Mouse (Mus musculus): ENCODE results near the gene Chac2. TPM values are rescaled to one million over a fixed set of nuclear protein-coding genes. Genes with fewer than 3 reads are reported as not detected.
"Not testable (repeated sequence)": the region's sequence is repeated elsewhere in the genome, so short reads cannot be mapped to it uniquely, and the experiment has no call there.

Chac2 gene
- 9.1 and 10.8 TPM in 2 replicates for polyA plus RNA-seq (2014; fragmentation: Nextera tagmentation; extraction: Ambion mirVana)

GRCm38 (mm10) chr11:30985877-30986624 lies at the start of gene Chac2:
Gene Chac2 (minus strand): TSS chr11:30986350.
- Histone ChIP-seq H3K9ac (ENCODE audit: low read length) (peak within 1 kb of the TSS; percentile 71), H3K4me1 (ENCODE audit: control insufficient read depth, insufficient read depth, low read length) (no peaks in the 10 kb centered on the region), H3K36me3 (ENCODE audit: control insufficient read depth, insufficient read depth, low read length) (no peaks in the 10 kb centered on the region), H3K27ac (replicated peaks; ENCODE audit: low read depth, low read length) (no peak within 1 kb of the TSS), H3K4me3 (ENCODE audit: low read depth, low read length) (peak within 1 kb of the TSS; percentile 53), H3K27me3 (ENCODE audit: control insufficient read depth, insufficient read depth, low read length) (no peaks in the 10 kb centered on the region), H3K9me3 (ENCODE audit: control insufficient read depth, low read length) (no peaks in the 10 kb centered on the region), H3K4me2 (ENCODE audit: low read depth, severe bottlenecking) (peak within 1 kb of the TSS; percentile 70)
- DNase-seq (ENCODE audit: low spot score), result peak; percentile 82
- peak; percentile 98 for ATAC-seq (ENCODE audit: insufficient number of reproducible peaks, low FRiP score, low TSS enrichment, low read depth)
- WGBS, result 1% methylated on average over 22 of the region's 22 CpGs

- no peak overlapping the region for H3K4me2 ChIP-seq (ENCODE audit: low read depth, severe bottlenecking)
- H3K9me3 ChIP-seq (ENCODE audit: control insufficient read depth, low read length), result no peaks in the 10 kb centered on the region
- no peaks in the 10 kb centered on the region for H3K4me1 ChIP-seq (ENCODE audit: control insufficient read depth, insufficient read depth, low read length)
- 90% methylated on average over 4 of the region's 4 CpGs for WGBS
- DNase-seq (ENCODE audit: low spot score) (no peak), ATAC-seq (ENCODE audit: insufficient number of reproducible peaks, low FRiP score, low TSS enrichment, low read depth) (no peak)
- H3K27me3 ChIP-seq (ENCODE audit: control insufficient read depth, insufficient read depth, low read length), result no peaks in the 10 kb centered on the region
- no peak overlapping the region for H3K9ac ChIP-seq (ENCODE audit: low read length)
- no peak overlapping the region for H3K27ac ChIP-seq (replicated peaks; ENCODE audit: low read depth, low read length)
- H3K4me3 ChIP-seq (ENCODE audit: low read depth, low read length), result no peak overlapping the region
- H3K36me3 ChIP-seq (ENCODE audit: control insufficient read depth, insufficient read depth, low read length), result no peaks in the 10 kb centered on the region; the same call in 1 of the 2 replicates
Measured at GRCm38 (mm10) chr11:31034958-31035357, 48.8 kb upstream of the Chac2 start.

GRCm38 (mm10) chr11:31017466-31017865 lies 31.3 kb upstream of the Chac2 start:
- H3K9ac ChIP-seq (ENCODE audit: low read length); H3K4me2 ChIP-seq (ENCODE audit: low read depth, severe bottlenecking); H3K4me3 ChIP-seq (ENCODE audit: low read depth, low read length); DNase-seq (ENCODE audit: low spot score); ATAC-seq (ENCODE audit: insufficient number of reproducible peaks, low FRiP score, low TSS enrichment, low read depth); H3K9me3 ChIP-seq (ENCODE audit: control insufficient read depth, low read length); H3K4me1 ChIP-seq (ENCODE audit: control insufficient read depth, insufficient read depth, low read length); H3K36me3 ChIP-seq (ENCODE audit: control insufficient read depth, insufficient read depth, low read length); H3K27me3 ChIP-seq (ENCODE audit: control insufficient read depth, insufficient read depth, low read length); H3K27ac ChIP-seq (replicated peaks; ENCODE audit: low read depth, low read length): not testable (repeated sequence)
- WGBS, result 73% methylated on average over 15 of the region's 15 CpGs

- not testable (repeated sequence) for H3K36me3 ChIP-seq (ENCODE audit: control insufficient read depth, insufficient read depth, low read length); H3K9ac ChIP-seq (ENCODE audit: low read length); H3K4me2 ChIP-seq (ENCODE audit: low read depth, severe bottlenecking); H3K27me3 ChIP-seq (ENCODE audit: control insufficient read depth, insufficient read depth, low read length); H3K9me3 ChIP-seq (ENCODE audit: control insufficient read depth, low read length); H3K4me1 ChIP-seq (ENCODE audit: control insufficient read depth, insufficient read depth, low read length); H3K27ac ChIP-seq (replicated peaks; ENCODE audit: low read depth, low read length); ATAC-seq (ENCODE audit: insufficient number of reproducible peaks, low FRiP score, low TSS enrichment, low read depth); H3K4me3 ChIP-seq (ENCODE audit: low read depth, low read length); DNase-seq (ENCODE audit: low spot score)
- 78% methylated on average over 1 of the region's 1 CpGs for WGBS
Measured at GRCm38 (mm10) chr11:31009668-31010067, 23.5 kb upstream of the Chac2 start.

- Histone ChIP-seq H3K27me3 (ENCODE audit: control insufficient read depth, insufficient read depth, low read length) (no peaks in the 10 kb centered on the region), H3K9me3 (ENCODE audit: control insufficient read depth, low read length) (no peaks in the 10 kb centered on the region), H3K9ac (ENCODE audit: low read length) (no peak overlapping the region), H3K4me2 (ENCODE audit: low read depth, severe bottlenecking) (no peak overlapping the region), H3K4me3 (ENCODE audit: low read depth, low read length) (no peak overlapping the region), H3K36me3 (ENCODE audit: control insufficient read depth, insufficient read depth, low read length) (no peaks in the 10 kb centered on the region), H3K27ac (replicated peaks; ENCODE audit: low read depth, low read length) (no peak overlapping the region), H3K4me1 (ENCODE audit: control insufficient read depth, insufficient read depth, low read length) (no peaks in the 10 kb centered on the region)
- no peak for ATAC-seq (ENCODE audit: insufficient number of reproducible peaks, low FRiP score, low TSS enrichment, low read depth)
- WGBS, result 88% methylated on average over 4 of the region's 4 CpGs
- DNase-seq (ENCODE audit: low spot score), result no peak
Measured at GRCm38 (mm10) chr11:31001169-31001908, 15.2 kb upstream of the Chac2 start.

- no peak overlapping the region for H3K4me3 ChIP-seq (ENCODE audit: low read depth, low read length)
- no peak overlapping the region for H3K27ac ChIP-seq (replicated peaks; ENCODE audit: low read depth, low read length)
- H3K9me3 ChIP-seq (ENCODE audit: control insufficient read depth, low read length), result no peaks in the 10 kb centered on the region
- H3K4me2 ChIP-seq (ENCODE audit: low read depth, severe bottlenecking), result no peak overlapping the region
- H3K27me3 ChIP-seq (ENCODE audit: control insufficient read depth, insufficient read depth, low read length), result no peaks in the 10 kb centered on the region
- WGBS, result 91% methylated on average over 2 of the region's 2 CpGs
- H3K36me3 ChIP-seq (ENCODE audit: control insufficient read depth, insufficient read depth, low read length), result no peaks in the 10 kb centered on the region
- ATAC-seq (ENCODE audit: insufficient number of reproducible peaks, low FRiP score, low TSS enrichment, low read depth) (no peak), DNase-seq (ENCODE audit: low spot score) (no peak)
- H3K9ac ChIP-seq (ENCODE audit: low read length), result no peak overlapping the region
- H3K4me1 ChIP-seq (ENCODE audit: control insufficient read depth, insufficient read depth, low read length), result no peaks in the 10 kb centered on the region
Measured at GRCm38 (mm10) chr11:31000028-31000427, 13.9 kb upstream of the Chac2 start.

- Histone ChIP-seq H3K9me3 (ENCODE audit: control insufficient read depth, low read length) (no peaks in the 10 kb centered on the region), H3K4me2 (ENCODE audit: low read depth, severe bottlenecking) (no peak overlapping the region), H3K9ac (ENCODE audit: low read length) (no peak overlapping the region), H3K4me3 (ENCODE audit: low read depth, low read length) (no peak overlapping the region), H3K27me3 (ENCODE audit: control insufficient read depth, insufficient read depth, low read length) (no peaks in the 10 kb centered on the region), H3K36me3 (ENCODE audit: control insufficient read depth, insufficient read depth, low read length) (no peaks in the 10 kb centered on the region), H3K4me1 (ENCODE audit: control insufficient read depth, insufficient read depth, low read length) (no peaks in the 10 kb centered on the region), H3K27ac (replicated peaks; ENCODE audit: low read depth, low read length) (no peak overlapping the region)
- 87% methylated on average over 2 of the region's 2 CpGs for WGBS
- no peak for DNase-seq (ENCODE audit: low spot score)
- no peak for ATAC-seq (ENCODE audit: insufficient number of reproducible peaks, low FRiP score, low TSS enrichment, low read depth)
Measured at GRCm38 (mm10) chr11:30998704-30999103, 12.6 kb upstream of the Chac2 start.

- Histone ChIP-seq H3K9ac (ENCODE audit: low read length) (no peak overlapping the region), H3K4me1 (ENCODE audit: control insufficient read depth, insufficient read depth, low read length) (no peaks in the 10 kb centered on the region), H3K27ac (replicated peaks; ENCODE audit: low read depth, low read length) (no peak overlapping the region), H3K4me3 (ENCODE audit: low read depth, low read length) (no peak overlapping the region), H3K27me3 (ENCODE audit: control insufficient read depth, insufficient read depth, low read length) (no peaks in the 10 kb centered on the region), H3K36me3 (ENCODE audit: control insufficient read depth, insufficient read depth, low read length) (no peaks in the 10 kb centered on the region), H3K9me3 (ENCODE audit: control insufficient read depth, low read length) (no peaks in the 10 kb centered on the region), H3K4me2 (ENCODE audit: low read depth, severe bottlenecking) (no peak overlapping the region)
- DNase-seq (ENCODE audit: low spot score) (no peak), ATAC-seq (ENCODE audit: insufficient number of reproducible peaks, low FRiP score, low TSS enrichment, low read depth) (no peak)
- 88% methylated on average over 5 of the region's 5 CpGs for WGBS
Measured at GRCm38 (mm10) chr11:30998199-30998598, 12.0 kb upstream of the Chac2 start.

Measured in limb, embryonic 11.5 days (tissue).